Mouse (Mus musculus) bone marrow, adult 2 months (tissue): Measurements from ENCODE around the gene Gabrb2.

Source experiments
- CTCF ChIP-seq: fragments of 200-500 bp; IDR thresholded peaks from 2 replicates; pipeline ENCODE4 v1.5.1; 2011; ENCODE audit warnings: low read length, control low read depth; ENCODE audit not compliant: control insufficient read depth, insufficient read depth
- POLR2A ChIP-seq: fragments of 200-500 bp; IDR thresholded peaks from 2 replicates; pipeline ENCODE4 v1.6.1; 2011; ENCODE audit warnings: low read depth, mild to moderate bottlenecking, control low read depth, low read length, borderline replicate concordance; ENCODE audit not compliant: control insufficient read depth

- TF ChIP-seq POLR2A, result no peak
- no peak for TF ChIP-seq CTCF
Measured at GRCm38 (mm10) chr11:42581753-42582152, 162.2 kb downstream of the Gabrb2 start.
